In genomic region chr17:28290262-28290661, GRCm38 (mm10) we compare ENCODE assay signal across 10 mouse cellular contexts. TPM values are rescaled to one million over a fixed set of nuclear protein-coding genes. Genes with fewer than 3 reads are reported as not detected.
DNase-seq lines count a peak whose midpoint lies in the region; ATAC-seq lines count a peak whose summit lies in the region.
"Had no signal": no experiment of that assay in that cellular context is flagged by ENCODE, and none has a peak within 500 bp of the region (broad histone marks: within the 10 kb centered on the region; RNA-seq: fewer than 3 reads in every experiment).

No protein-coding gene starts in this region.

- H3K27me3 ChIP-seq in lung, embryonic 15.5 days, result no peaks in the 10 kb centered on the region
- no peaks in the 10 kb centered on the region for H3K27me3 ChIP-seq in intestine, embryonic 16.5 days (replicated peaks; ENCODE audit: control insufficient read depth, insufficient read depth, low read length)
- H3K27me3 ChIP-seq: stomach, embryonic 15.5 days had no signal

- peaks cover 45% of the 10 kb centered on the region for H3K4me1 ChIP-seq in lung, embryonic 15.5 days
- H3K4me1 ChIP-seq in intestine, embryonic 16.5 days (ENCODE audit: control insufficient read depth, insufficient read depth, low read length), result peaks cover 31% of the 10 kb centered on the region

- intact Hi-C loops in heart, postnatal 25 days (cut with DNase I), result no loop called here

- WGBS in lung, embryonic 15.5 days, result 67% methylated on average over 3 of the region's 3 CpGs
- WGBS in intestine, embryonic 16.5 days, result 66% methylated on average over 3 of the region's 3 CpGs

- DNase-seq in heart, adult 18-20 months, result peak; percentile 57 to 72
- no peak for DNase-seq in heart, postnatal 25 days (ENCODE audit: low spot score)
- peak; percentile 87 for DNase-seq in testis, postnatal 10 days (ENCODE audit: low spot score)
- DNase-seq in testis, postnatal 14 days (ENCODE audit: low spot score), result no peak

- no peaks in the 10 kb centered on the region for H3K36me3 ChIP-seq in lung, embryonic 15.5 days
- H3K36me3 ChIP-seq in intestine, embryonic 16.5 days (ENCODE audit: control insufficient read depth, insufficient read depth, low read length), result 0 out of 2 replicates have a peak, but pooled peaks cover 4% of the 10 kb centered on the region

- no peak overlapping the region for H3K27ac ChIP-seq in lung, embryonic 15.5 days
- no peak overlapping the region for H3K27ac ChIP-seq in intestine, embryonic 16.5 days (ENCODE audit: low read length)
- H3K27ac ChIP-seq: macrophage; stomach, embryonic 15.5 days had no signal

- no peak overlapping the region for H3K4me3 ChIP-seq in lung, embryonic 15.5 days
- H3K4me3 ChIP-seq in intestine, embryonic 16.5 days (ENCODE audit: low read length), result no peak overlapping the region
- H3K4me3 ChIP-seq: stomach, embryonic 15.5 days had no signal

- no peak overlapping the region for H3K4me2 ChIP-seq in lung, embryonic 15.5 days
- H3K4me2 ChIP-seq in intestine, embryonic 16.5 days (ENCODE audit: low read depth, low read length), result no peak overlapping the region
- H3K4me2 ChIP-seq: stomach, embryonic 15.5 days had no signal

- ATAC-seq in lung, embryonic 15.5 days (ENCODE audit: borderline replicate concordance, extremely low read depth, low FRiP score, low TSS enrichment), result peak; percentile 41; the same call in 1 of the 2 replicates
- no peak for ATAC-seq in monocyte, adult 5-6 weeks (replicated peaks; ENCODE audit: insufficient number of reproducible peaks, low FRiP score, low TSS enrichment, poor library complexity, severe bottlenecking)
- ATAC-seq in erythroid progenitor cell, adult 5-6 weeks (replicated peaks; ENCODE audit: low FRiP score, poor library complexity, severe bottlenecking), result no peak
- ATAC-seq in intestine, embryonic 16.5 days, result no peak

- no peak overlapping the region for H3K9ac ChIP-seq in lung, embryonic 15.5 days
- H3K9ac ChIP-seq in intestine, embryonic 16.5 days (ENCODE audit: low read depth, low read length), result no peak overlapping the region
- H3K9ac ChIP-seq: stomach, embryonic 15.5 days had no signal

- no peaks in the 10 kb centered on the region; the same call in 1 of the 2 replicates for H3K9me3 ChIP-seq in lung, embryonic 15.5 days
- no peaks in the 10 kb centered on the region for H3K9me3 ChIP-seq in intestine, embryonic 16.5 days (ENCODE audit: control insufficient read depth, low read length)
- H3K9me3 ChIP-seq: stomach, embryonic 15.5 days had no signal

RNA-seq across cellular contexts. Expression of gene Fance, which starts 23.1 kb away (rescaled TPM):
- 10 to 100 TPM; 10.5 to 12.7 TPM for total RNA-seq in heart, adult 18-20 months (2021)
- 10 to 100 TPM; 10.5 to 11.1 TPM for total RNA-seq in heart, postnatal 25 days (2021)
- polyA plus RNA-seq in lung, embryonic 15.5 days (2015; fragmentation: Nextera tagmentation; extraction: Ambion mirVana), result 32.8 and 33.3 TPM in 2 replicates
- 8.8 to 18.2 TPM (median 13.0 TPM) in 3 replicates for total RNA-seq in monocyte, adult 5-6 weeks (2017)
- total RNA-seq in erythroid progenitor cell, adult 5-6 weeks (2015; ENCODE audit: low replicate concordance), result 9.7 and 10.5 TPM in 2 replicates
- 0.76 and 9.8 TPM in 2 replicates for total RNA-seq in erythroid progenitor cell, adult 5-6 weeks (2017; ENCODE audit: low replicate concordance)
- polyA plus RNA-seq in intestine, embryonic 16.5 days (2015; fragmentation: Nextera tagmentation; extraction: Ambion mirVana), result 20.2 and 21.8 TPM in 2 replicates

RNA-seq across cellular contexts. Expression of gene Rpl10a, which starts 38.0 kb away (rescaled TPM):
- 100 to 1,000 TPM; 422 to 438 TPM for total RNA-seq in heart, adult 18-20 months (2021)
- total RNA-seq in heart, postnatal 25 days (2021), result 100 to 1,000 TPM; 359 to 375 TPM
- polyA plus RNA-seq in lung, embryonic 15.5 days (2015; fragmentation: Nextera tagmentation; extraction: Ambion mirVana), result 606 and 658 TPM in 2 replicates
- 363 to 372 TPM (median 364 TPM) in 3 replicates for total RNA-seq in monocyte, adult 5-6 weeks (2017)
- 515 and 750 TPM in 2 replicates for total RNA-seq in erythroid progenitor cell, adult 5-6 weeks (2015; ENCODE audit: low replicate concordance)
- 184 and 203 TPM in 2 replicates for total RNA-seq in erythroid progenitor cell, adult 5-6 weeks (2017; ENCODE audit: low replicate concordance)
- polyA plus RNA-seq in intestine, embryonic 16.5 days (2015; fragmentation: Nextera tagmentation; extraction: Ambion mirVana), result 591 and 604 TPM in 2 replicates

RNA-seq across cellular contexts. Expression of gene Ppard, which starts 57.8 kb away (rescaled TPM):
- 10 to 100 TPM; 28.1 to 29.9 TPM for total RNA-seq in heart, adult 18-20 months (2021)
- total RNA-seq in heart, postnatal 25 days (2021), result 10 to 100 TPM; 40.4 to 40.6 TPM
- polyA plus RNA-seq in lung, embryonic 15.5 days (2015; fragmentation: Nextera tagmentation; extraction: Ambion mirVana), result 2.1 and 2.9 TPM in 2 replicates
- total RNA-seq in monocyte, adult 5-6 weeks (2017), result 4.7 to 13.9 TPM (median 9.0 TPM) in 3 replicates
- total RNA-seq in erythroid progenitor cell, adult 5-6 weeks (2015; ENCODE audit: low replicate concordance), result 2.9 and 4.0 TPM in 2 replicates
- 1.7 TPM in 1 of 2 replicates, not detected in the other for total RNA-seq in erythroid progenitor cell, adult 5-6 weeks (2017; ENCODE audit: low replicate concordance)
- 2.2 and 2.3 TPM in 2 replicates for polyA plus RNA-seq in intestine, embryonic 16.5 days (2015; fragmentation: Nextera tagmentation; extraction: Ambion mirVana)

Comparison
In these comparisons a context has a peak if more than half of its experiments do, and no peak if none do; other contexts are left out.
1. DNase-seq: peak in heart, adult 18-20 months (2 of 2) and testis, postnatal 10 days (single experiment); none in heart, postnatal 25 days (single experiment) and testis, postnatal 14 days (single experiment).